Mouse (Mus musculus) heart, postnatal 0 days (tissue): Measurements from ENCODE around the gene Xirp1. TPM values are rescaled to one million over a fixed set of nuclear protein-coding genes. Genes with fewer than 3 reads are reported as not detected.

Experiments used
- ATAC-seq: fragments of 200-750 bp; cut with Nextera tagmentation; 2 replicates; pipeline ENCODE4 v1.8.0; 2017; ENCODE audit warnings: low read depth, moderate number of reproducible peaks, moderate library complexity; ENCODE audit not compliant: insufficient read depth
- DNase-seq: peaks from one replicate; pipeline ENCODE4 v3.0.0-alpha.2; 2016; ENCODE audit warnings: low spot score
- H3K27ac ChIP-seq: fragments of 300-500 bp; sonication (generic); 2 replicates; pipeline ENCODE4 v1.5.1; 2014; ENCODE audit warnings: low read depth, mild to moderate bottlenecking
- H3K27me3 ChIP-seq: fragments of 300-500 bp; sonication (generic); 2 replicates; pipeline ENCODE4 v1.6.1; 2014; ENCODE audit warnings: low read length, mixed read lengths; ENCODE audit not compliant: control insufficient read depth, insufficient read depth
- H3K36me3 ChIP-seq: fragments of 300-500 bp; sonication (generic); replicated peaks from 2 replicates; pipeline ENCODE4 v1.6.1; 2014; ENCODE audit warnings: low read length, mixed read lengths; ENCODE audit not compliant: control insufficient read depth, insufficient read depth
- H3K4me1 ChIP-seq: fragments of 300-500 bp; sonication (generic); 2 replicates; pipeline ENCODE4 v1.6.1; 2014; ENCODE audit warnings: antibody characterized with exemption; ENCODE audit not compliant: control insufficient read depth, insufficient read depth
- H3K4me2 ChIP-seq: fragments of 300-500 bp; sonication (generic); 2 replicates; pipeline ENCODE4 v1.6.1; 2014; ENCODE audit warnings: low read depth, mild to moderate bottlenecking, low read length, moderate library complexity
- H3K4me3 ChIP-seq: fragments of 300-500 bp; sonication (generic); 2 replicates; pipeline ENCODE4 v1.5.1; 2014; ENCODE audit warnings: low read depth, low read length
- H3K9ac ChIP-seq: fragments of 300-500 bp; sonication (generic); replicated peaks from 2 replicates; pipeline ENCODE4 v1.6.1; 2014; ENCODE audit warnings: low read depth, low read length, mixed read lengths
- H3K9me3 ChIP-seq: fragments of 300-500 bp; sonication (generic); replicated peaks from 2 replicates; pipeline ENCODE4 v1.6.1; 2016; ENCODE audit warnings: low read length; ENCODE audit not compliant: control insufficient read depth
- CTCF ChIP-seq: IDR thresholded peaks from 2 replicates; pipeline ENCODE4 v1.5.1; 2016; ENCODE audit warnings: antibody characterized with exemption, control low read depth, low read depth
- EP300 ChIP-seq: IDR thresholded peaks from 2 replicates; pipeline ENCODE4 v1.6.1; 2016; ENCODE audit warnings: antibody characterized with exemption, low read depth
- WGBS: fragments of 180-500 bp; shearing (Covaris S2); extraction: QIAGEN DNeasy Blood & Tissue Kit; methylation state at CpG from one replicate; pipeline ENCODE4 v1.1.7; 2014; 5-methylcytosine and 5-hydroxymethylcytosine counted together
- polyA plus RNA-seq: library from polyadenylated mRNA; unstranded; fragments of >200 nt; fragmentation: Nextera tagmentation; extraction: Ambion mirVana; gene quantifications from 2 replicates; pipeline ENCODE4 v1.2.1, GENCODE M21; 2015
- total RNA-seq: library from RNA; depleted of rRNA; stranded (reverse); fragments of >200 nt; gene quantifications from 2 replicates; pipeline ENCODE4 v1.2.3, GENCODE M21; 2014; ENCODE audit warnings: low replicate concordance

Xirp1 gene
- total and polyA plus RNA-seq, 2 experiments from 2014 or later, result 45.1 to 140 TPM

DNA sequence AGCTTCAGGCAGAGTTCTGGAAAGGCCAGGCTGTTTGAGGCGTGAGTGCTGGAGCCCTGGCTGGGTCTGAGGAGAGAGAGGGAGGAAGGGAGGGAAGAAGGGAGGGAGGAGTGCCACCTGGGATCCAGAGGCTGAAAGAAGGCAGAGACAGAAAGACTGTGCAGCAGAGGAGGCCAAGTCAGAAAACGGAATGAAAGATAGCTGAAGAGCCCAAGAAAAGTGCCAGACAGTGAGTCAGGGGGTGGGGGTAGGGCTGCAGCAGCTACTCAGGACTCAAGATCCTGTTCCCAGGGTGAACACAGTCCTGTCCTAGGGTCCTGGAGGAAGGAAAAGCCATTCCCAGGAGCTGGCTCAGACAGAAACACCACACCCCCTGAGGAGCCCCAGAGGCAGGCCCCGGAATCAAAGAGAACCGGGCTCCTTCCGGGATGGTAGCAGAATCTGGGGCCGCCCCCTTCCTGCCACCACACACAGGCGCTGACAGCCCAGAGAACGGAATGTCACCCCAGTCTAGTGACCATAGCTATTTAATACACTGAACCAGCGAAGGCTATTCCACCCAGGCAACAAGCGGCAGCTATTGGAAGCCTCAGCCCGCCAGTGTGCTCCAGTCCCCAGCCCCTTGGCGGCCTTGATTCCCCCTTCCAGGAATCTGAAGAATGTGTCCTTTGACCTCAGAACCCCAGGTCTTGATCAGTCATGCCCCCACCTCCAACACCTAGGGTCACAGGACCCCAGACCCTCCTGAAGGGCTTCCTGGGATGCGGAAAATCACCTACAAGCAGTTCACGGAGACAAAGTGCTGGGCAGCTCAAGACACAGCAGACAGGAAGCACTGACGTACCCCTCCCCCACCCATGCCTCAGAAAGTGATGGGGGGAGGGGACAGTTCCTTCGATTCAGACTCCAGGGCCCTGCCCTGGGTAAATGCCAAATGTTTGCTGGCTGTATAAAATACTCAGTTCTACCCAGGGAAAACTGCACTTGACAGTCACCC, 41.9 kb downstream of the Xirp1 start:
- H3K4me1 ChIP-seq, result peaks cover 53% of the 10 kb centered on the region
- H3K9ac ChIP-seq, result peak overlapping the region; percentile 92
- peak overlapping the region; percentile 99 for H3K27ac ChIP-seq
- H3K4me2 ChIP-seq, result peak overlapping the region; percentile 87
- peaks cover 4% of the 10 kb centered on the region; the same call in 1 of the 2 replicates for H3K36me3 ChIP-seq
- DNase-seq, result peak; percentile 92
- no peaks in the 10 kb centered on the region for H3K9me3 ChIP-seq
- WGBS, result under 1% methylated on average over 16 of the region's 16 CpGs
- no peaks in the 10 kb centered on the region for H3K27me3 ChIP-seq
- H3K4me3 ChIP-seq, result peak overlapping the region; percentile 95
- peak; percentile 76 for ATAC-seq
- TF ChIP-seq CTCF (no peak), EP300 (peak; percentile 70; the same call in 1 of the 2 replicates)

- peaks cover 7% of the 10 kb centered on the region; the same call in 1 of the 2 replicates for H3K36me3 ChIP-seq
- TF ChIP-seq CTCF (no peak), EP300 (0 out of 2 replicates have a peak, but pooled peaks have one; percentile 52)
- no peak for ATAC-seq
- no peaks in the 10 kb centered on the region for H3K27me3 ChIP-seq
- peak overlapping the region; percentile 92 for H3K9ac ChIP-seq
- peak overlapping the region; percentile 87 for H3K4me2 ChIP-seq
- H3K27ac ChIP-seq, result peak overlapping the region; percentile 99
- DNase-seq, result peak; percentile 39
- peaks cover 54% of the 10 kb centered on the region for H3K4me1 ChIP-seq
- 1% methylated on average over 4 of the region's 4 CpGs for WGBS
- peak overlapping the region; percentile 95 for H3K4me3 ChIP-seq
- H3K9me3 ChIP-seq, result no peaks in the 10 kb centered on the region
Observed at GRCm38 (mm10) chr9:119980770-119981182, 42.6 kb downstream of the Xirp1 start.

GRCm38 (mm10) chr9:119979749-119980148, 43.6 kb downstream of the Xirp1 start:
- H3K4me2 ChIP-seq, result peak overlapping the region; percentile 87; the same call in 1 of the 2 replicates
- H3K9ac ChIP-seq, result no peak overlapping the region
- TF ChIP-seq CTCF, result no peak
- TF ChIP-seq EP300, result no peak
- H3K36me3 ChIP-seq, result peaks cover 13% of the 10 kb centered on the region
- peaks cover 54% of the 10 kb centered on the region for H3K4me1 ChIP-seq
- H3K9me3 ChIP-seq, result no peaks in the 10 kb centered on the region
- DNase-seq, result no peak
- no peak for ATAC-seq
- peak overlapping the region; percentile 99; the same call in 1 of the 2 replicates for H3K27ac ChIP-seq
- 67% methylated on average over 2 of the region's 2 CpGs for WGBS
- H3K4me3 ChIP-seq, result no peak overlapping the region
- no peaks in the 10 kb centered on the region for H3K27me3 ChIP-seq

DNA sequence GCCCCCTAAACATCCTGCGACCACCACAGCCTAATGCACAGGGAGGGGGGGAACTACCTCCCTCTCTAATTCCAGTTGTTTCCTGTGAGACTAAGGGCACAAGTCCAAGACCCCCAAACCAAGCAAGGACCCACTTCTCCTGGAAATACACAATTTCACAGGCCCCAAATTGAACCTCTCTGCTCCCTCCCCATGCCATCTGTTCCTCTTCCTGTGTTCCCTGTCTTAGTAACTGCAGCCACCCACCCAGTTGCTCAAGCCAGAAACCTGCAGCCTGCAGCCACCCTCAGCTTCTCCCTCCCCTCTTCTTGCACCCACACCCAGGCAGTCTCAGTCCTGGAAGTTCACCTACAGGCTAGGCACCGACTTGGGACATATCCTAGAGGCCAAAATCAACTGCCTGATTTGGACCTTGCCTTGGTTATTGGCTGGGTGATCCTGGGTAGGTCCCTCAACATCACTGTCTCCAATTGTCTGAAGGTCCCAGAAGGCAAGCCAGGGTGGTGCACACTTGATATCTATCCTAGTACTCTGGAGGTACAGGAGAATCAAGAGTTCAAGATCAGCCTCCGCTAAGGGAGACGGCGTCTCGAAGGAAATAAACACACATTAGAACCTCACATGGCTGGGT, 44.5 kb downstream of the Xirp1 start:
- 67% methylated on average over 6 of the region's 6 CpGs for WGBS
- H3K9ac ChIP-seq, result 0 out of 2 replicates have a peak overlapping the region, but pooled peaks have one; percentile 31
- peak overlapping the region; percentile 40; the same call in 1 of the 2 replicates for H3K4me2 ChIP-seq
- DNase-seq (no peak), ATAC-seq (no peak)
- peak overlapping the region; percentile 20; the same call in 1 of the 2 replicates for H3K27ac ChIP-seq
- TF ChIP-seq CTCF (no peak), EP300 (no peak)
- no peak overlapping the region; the same call in 1 of the 2 replicates for H3K4me3 ChIP-seq
- peaks cover 21% of the 10 kb centered on the region for H3K36me3 ChIP-seq
- H3K27me3 ChIP-seq, result no peaks in the 10 kb centered on the region
- peaks cover 48% of the 10 kb centered on the region for H3K4me1 ChIP-seq
- H3K9me3 ChIP-seq, result no peaks in the 10 kb centered on the region

DNA sequence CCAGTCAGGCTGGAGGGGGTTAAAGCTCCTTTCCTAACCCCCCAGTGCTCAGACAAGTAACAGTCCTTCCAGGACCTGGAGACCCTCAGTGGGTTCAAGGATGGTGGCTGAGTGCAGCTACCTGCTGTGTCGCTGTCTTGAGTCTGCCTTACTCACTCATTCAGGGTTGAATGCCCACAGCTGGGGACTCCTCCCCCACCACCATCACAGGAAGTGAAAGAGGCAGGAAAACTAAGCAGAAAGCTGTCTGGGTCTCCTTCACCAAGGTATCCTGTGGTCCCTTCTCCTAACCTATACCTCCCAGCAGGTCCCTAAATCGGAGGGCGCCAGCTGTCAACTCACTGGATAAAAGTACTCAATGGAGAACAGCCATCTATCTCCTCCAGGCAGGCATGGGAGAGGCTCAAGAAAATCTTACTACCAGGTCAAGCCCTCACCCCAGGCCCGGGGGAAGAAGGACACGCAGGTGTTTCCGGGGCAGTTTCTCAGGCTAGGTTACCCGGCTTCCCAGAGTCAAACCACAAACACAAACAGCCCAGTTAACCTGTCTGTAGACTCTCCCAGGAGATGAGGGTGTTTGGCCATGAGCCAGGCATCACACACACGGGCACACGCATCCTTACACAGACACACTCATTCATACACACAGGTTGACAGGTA, 45.1 kb downstream of the Xirp1 start:
- Histone ChIP-seq H3K4me1 (peaks cover 47% of the 10 kb centered on the region), H3K36me3 (peaks cover 27% of the 10 kb centered on the region), H3K9ac (peak overlapping the region; percentile 31; the same call in 1 of the 2 replicates), H3K27me3 (no peaks in the 10 kb centered on the region), H3K4me2 (peak overlapping the region; percentile 40; the same call in 1 of the 2 replicates), H3K4me3 (peak overlapping the region; percentile 27; the same call in 1 of the 2 replicates), H3K9me3 (no peaks in the 10 kb centered on the region), H3K27ac (peak overlapping the region; percentile 55)
- ATAC-seq (no peak), DNase-seq (no peak)
- TF ChIP-seq EP300 (no peak), CTCF (no peak)
- WGBS, result 55% methylated on average over 9 of the region's 9 CpGs
